Mouse (Mus musculus): ENCODE measurements around the gene Trim66. TPM values are rescaled to one million over a fixed set of nuclear protein-coding genes. Genes with fewer than 3 reads are reported as not detected.
A peak's percentile ranks its signal among the peaks of the same experiment; 100 is the strongest.

Trim66 gene
- polyA plus RNA-seq, 1 experiment from 2014 or later: 0.40 TPM

DNA sequence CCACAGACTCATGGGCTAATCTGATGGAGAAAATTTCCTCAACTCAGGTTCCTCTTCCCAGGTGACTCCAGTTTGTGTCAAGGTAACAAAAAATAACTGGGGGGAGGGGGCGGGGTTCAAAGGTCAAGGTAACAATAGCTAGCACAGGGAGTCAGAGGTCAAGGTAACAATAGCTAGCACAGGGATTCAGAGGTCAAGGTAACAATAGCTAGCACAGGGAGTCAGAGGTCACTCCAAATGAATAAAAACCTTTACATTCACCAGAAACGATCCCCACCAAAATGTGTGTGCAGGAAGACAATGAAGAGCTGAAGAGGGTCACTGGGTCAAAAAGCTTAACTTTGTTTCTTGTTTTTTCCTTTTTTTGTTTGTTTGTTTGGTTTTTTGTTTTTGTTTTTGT lies 59.9 kb downstream of the Trim66 start:
- 48% methylated on average over 2 of the region's 2 CpGs for WGBS
- DNase-seq (ENCODE audit: low spot score, missing footprints) (no peak), ATAC-seq (ENCODE audit: low FRiP score) (no peak)
- no peak overlapping the region for H3K9ac ChIP-seq (ENCODE audit: low read length)
- H3K27ac ChIP-seq (ENCODE audit: low read depth, low read length): no peak overlapping the region
- H3K9me3 ChIP-seq (ENCODE audit: control insufficient read depth, low read length): no peaks in the 10 kb centered on the region
- H3K4me2 ChIP-seq: no peak overlapping the region
- no peak overlapping the region for H3K4me3 ChIP-seq (ENCODE audit: low read depth, low read length)
- no peaks in the 10 kb centered on the region for H3K36me3 ChIP-seq (ENCODE audit: control insufficient read depth, insufficient read depth, low read length)
- no peaks in the 10 kb centered on the region for H3K27me3 ChIP-seq (ENCODE audit: control insufficient read depth, insufficient read depth, low read length)
- H3K4me1 ChIP-seq (ENCODE audit: control insufficient read depth, insufficient read depth, low read length): no peaks in the 10 kb centered on the region

DNA sequence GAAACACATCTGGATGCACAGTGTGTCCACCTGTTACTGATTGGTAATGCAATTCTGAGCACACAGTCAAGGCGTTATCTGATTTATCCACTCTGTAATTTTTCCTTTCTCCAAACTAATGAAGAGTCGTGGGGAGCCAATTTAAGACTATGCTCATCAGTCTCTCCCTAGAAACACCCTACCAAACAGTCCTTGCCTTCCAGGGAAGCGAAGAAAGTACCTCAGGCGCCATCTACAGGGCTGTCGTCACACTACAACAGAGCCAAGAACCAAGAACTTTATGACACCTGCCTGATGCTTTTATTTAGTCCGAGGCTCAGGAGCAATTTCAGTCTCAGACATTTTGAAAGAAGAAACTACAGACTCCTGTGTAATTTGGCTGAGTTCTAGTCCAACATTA lies 62.9 kb downstream of the Trim66 start:
- no peak overlapping the region for H3K4me2 ChIP-seq
- no peaks in the 10 kb centered on the region for H3K27me3 ChIP-seq (ENCODE audit: control insufficient read depth, insufficient read depth, low read length)
- H3K36me3 ChIP-seq (ENCODE audit: control insufficient read depth, insufficient read depth, low read length): no peaks in the 10 kb centered on the region
- H3K27ac ChIP-seq (ENCODE audit: low read depth, low read length): no peak overlapping the region
- whole genome bisulfite sequencing: 9% methylated on average over 6 of the region's 6 CpGs
- H3K4me1 ChIP-seq (ENCODE audit: control insufficient read depth, insufficient read depth, low read length): peaks cover 13% of the 10 kb centered on the region
- no peaks in the 10 kb centered on the region for H3K9me3 ChIP-seq (ENCODE audit: control insufficient read depth, low read length)
- peak; percentile 94 for DNase-seq (ENCODE audit: low spot score, missing footprints)
- no peak overlapping the region for H3K9ac ChIP-seq (ENCODE audit: low read length)
- H3K4me3 ChIP-seq (ENCODE audit: low read depth, low read length): no peak overlapping the region
- ATAC-seq (ENCODE audit: low FRiP score): peak; percentile 46

- ATAC-seq (ENCODE audit: low FRiP score) (no peak), DNase-seq (ENCODE audit: low spot score, missing footprints) (no peak)
- WGBS: 85% methylated on average over 5 of the region's 5 CpGs
- Histone ChIP-seq H3K27ac (ENCODE audit: low read depth, low read length) (no peak overlapping the region), H3K4me2 (no peak overlapping the region), H3K36me3 (ENCODE audit: control insufficient read depth, insufficient read depth, low read length) (no peaks in the 10 kb centered on the region), H3K27me3 (ENCODE audit: control insufficient read depth, insufficient read depth, low read length) (no peaks in the 10 kb centered on the region), H3K4me1 (ENCODE audit: control insufficient read depth, insufficient read depth, low read length) (peaks cover 25% of the 10 kb centered on the region), H3K9me3 (ENCODE audit: control insufficient read depth, low read length) (no peaks in the 10 kb centered on the region), H3K9ac (ENCODE audit: low read length) (no peak overlapping the region), H3K4me3 (ENCODE audit: low read depth, low read length) (no peak overlapping the region)
These were observed 65.2 kb downstream of the Trim66 start for GRCm38 (mm10) chr7:109442739-109443138.

DNA sequence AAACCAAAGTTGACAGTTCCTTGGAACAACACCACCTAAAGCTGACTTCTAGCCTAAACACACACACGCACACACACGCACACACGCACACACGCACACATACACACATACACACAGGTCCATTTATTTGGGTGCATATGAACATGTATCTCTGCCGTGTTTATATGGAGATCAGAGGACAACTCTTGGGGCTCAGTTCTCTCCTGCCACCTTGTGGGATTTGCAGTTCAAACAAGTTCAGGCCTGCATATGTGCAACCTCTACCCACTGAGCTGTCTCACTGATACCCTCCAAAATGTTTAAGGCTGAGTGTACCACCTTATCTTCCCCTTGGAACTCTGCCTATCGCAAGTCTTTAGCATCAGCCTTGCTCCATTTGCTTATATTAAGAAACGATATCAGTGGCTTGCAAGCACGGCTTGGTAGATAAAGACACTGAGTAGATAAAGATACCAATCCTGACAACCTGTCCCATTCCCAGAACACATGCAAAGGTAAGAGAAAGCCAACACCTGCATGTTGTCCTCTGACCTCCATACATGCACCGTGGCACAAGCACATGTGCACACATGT lies 67.2 kb downstream of the Trim66 start:
- Histone ChIP-seq H3K9me3 (ENCODE audit: control insufficient read depth, low read length) (no peaks in the 10 kb centered on the region), H3K4me2 (peak overlapping the region; percentile 89), H3K27ac (ENCODE audit: low read depth, low read length) (no peak overlapping the region), H3K4me1 (ENCODE audit: control insufficient read depth, insufficient read depth, low read length) (peaks cover 27% of the 10 kb centered on the region), H3K9ac (ENCODE audit: low read length) (no peak overlapping the region), H3K27me3 (ENCODE audit: control insufficient read depth, insufficient read depth, low read length) (no peaks in the 10 kb centered on the region), H3K4me3 (ENCODE audit: low read depth, low read length) (no peak overlapping the region), H3K36me3 (ENCODE audit: control insufficient read depth, insufficient read depth, low read length) (no peaks in the 10 kb centered on the region)
- WGBS: 80% methylated on average over 9 of the region's 9 CpGs
- no peak for ATAC-seq (ENCODE audit: low FRiP score)
- DNase-seq (ENCODE audit: low spot score, missing footprints): no peak

DNA sequence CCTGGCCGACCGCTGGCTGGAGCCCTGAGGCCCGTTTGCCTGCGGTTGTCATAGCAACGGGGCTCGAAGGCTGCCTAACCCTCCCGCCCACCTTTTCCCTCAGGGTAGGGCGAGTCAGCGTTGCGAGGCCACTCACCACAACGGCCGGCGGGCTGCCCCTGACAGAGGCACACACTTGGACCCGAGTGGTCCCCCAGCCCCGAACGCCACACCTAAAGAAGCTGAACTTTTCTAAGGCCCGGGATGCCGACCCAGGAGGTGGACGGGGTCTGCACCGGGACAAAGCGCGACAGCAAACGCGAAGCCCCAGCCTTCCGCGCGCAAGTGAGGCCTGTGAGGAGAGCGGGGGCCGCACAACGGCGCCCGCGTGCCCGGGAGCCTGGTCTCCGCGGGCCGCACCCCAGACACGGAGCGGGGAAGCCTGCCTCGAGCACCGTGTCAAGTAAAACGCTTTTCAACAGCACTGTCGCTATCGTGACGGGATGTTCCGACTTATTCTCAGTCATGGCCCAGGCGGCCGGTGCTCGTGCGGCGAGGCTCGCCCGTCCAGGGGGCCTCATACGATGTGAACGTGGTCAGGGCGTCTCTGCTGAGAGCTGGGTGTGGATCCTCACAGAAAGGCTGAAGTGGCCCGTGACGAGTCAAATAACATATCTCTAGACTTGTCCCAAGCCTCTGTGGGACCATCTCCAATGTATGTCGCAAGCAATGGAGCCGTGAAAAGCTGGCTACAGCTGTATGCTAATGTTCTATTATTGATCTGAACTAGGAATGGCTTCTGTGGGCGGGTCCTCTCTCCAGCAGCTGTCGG lies 68.9 kb downstream of the Trim66 start, which contains the start of gene Stk33:
Gene Stk33 (minus strand): TSS at position 301 of the 811 bp plus-strand sequence.
- H3K4me2 ChIP-seq: peak within 1 kb of the TSS; percentile 89
- ATAC-seq (ENCODE audit: low FRiP score): peak; percentile 91
- under 1% methylated on average over 62 of the region's 62 CpGs for WGBS
- DNase-seq (ENCODE audit: low spot score, missing footprints): peak; percentile 97
- H3K9me3 ChIP-seq (ENCODE audit: control insufficient read depth, low read length): no peaks in the 10 kb centered on the region
- no peaks in the 10 kb centered on the region for H3K36me3 ChIP-seq (ENCODE audit: control insufficient read depth, insufficient read depth, low read length)
- peak within 1 kb of the TSS; percentile 50 for H3K4me3 ChIP-seq (ENCODE audit: low read depth, low read length)
- H3K27me3 ChIP-seq (ENCODE audit: control insufficient read depth, insufficient read depth, low read length): no peaks in the 10 kb centered on the region
- peaks cover 27% of the 10 kb centered on the region for H3K4me1 ChIP-seq (ENCODE audit: control insufficient read depth, insufficient read depth, low read length)
- peak within 1 kb of the TSS; percentile 96 for H3K27ac ChIP-seq (ENCODE audit: low read depth, low read length)
- H3K9ac ChIP-seq (ENCODE audit: low read length): peak within 1 kb of the TSS; percentile 87

DNA sequence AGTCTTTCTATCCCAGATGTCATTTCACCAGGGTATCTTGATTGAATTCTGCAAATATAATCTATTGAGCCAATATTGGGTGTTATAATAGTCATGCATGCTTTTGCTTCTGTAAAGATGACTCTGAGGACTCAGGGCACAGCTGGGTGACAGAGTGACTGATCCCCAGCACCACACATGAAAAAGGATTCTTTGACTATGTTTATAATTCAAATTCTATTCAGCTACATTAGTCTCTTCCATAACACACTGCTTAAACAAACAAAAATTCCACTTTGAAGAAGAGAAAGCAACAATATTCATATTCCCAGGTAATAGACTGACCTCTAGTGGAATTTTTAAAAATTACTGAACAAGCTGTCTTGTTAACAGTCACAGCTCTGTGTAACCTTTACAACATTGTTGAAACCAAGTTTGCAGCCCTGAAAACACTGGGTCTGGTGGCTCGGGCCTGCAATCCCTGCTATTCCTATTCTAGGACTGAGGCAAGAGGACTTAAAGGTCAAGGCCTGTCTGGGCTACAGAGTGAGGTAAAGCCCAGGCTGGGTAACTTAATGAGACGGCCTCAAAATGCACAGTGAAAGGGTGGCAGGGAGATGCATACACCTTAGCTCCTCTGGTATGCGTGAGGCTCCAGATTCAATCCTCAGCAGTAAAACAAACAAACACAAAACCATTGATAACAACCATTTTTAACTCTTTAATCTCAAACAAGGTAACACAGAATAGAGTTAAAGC lies 83.3 kb downstream of the Trim66 start:
- WGBS: 63% methylated on average over 3 of the region's 3 CpGs
- peak; percentile 90 for DNase-seq (ENCODE audit: low spot score, missing footprints)
- H3K4me2 ChIP-seq: no peak overlapping the region
- no peaks in the 10 kb centered on the region for H3K4me1 ChIP-seq (ENCODE audit: control insufficient read depth, insufficient read depth, low read length)
- no peaks in the 10 kb centered on the region for H3K36me3 ChIP-seq (ENCODE audit: control insufficient read depth, insufficient read depth, low read length)
- no peaks in the 10 kb centered on the region for H3K27me3 ChIP-seq (ENCODE audit: control insufficient read depth, insufficient read depth, low read length)
- no peak overlapping the region for H3K27ac ChIP-seq (ENCODE audit: low read depth, low read length)
- H3K9ac ChIP-seq (ENCODE audit: low read length): no peak overlapping the region
- no peak overlapping the region for H3K4me3 ChIP-seq (ENCODE audit: low read depth, low read length)
- no peaks in the 10 kb centered on the region; the same call in 1 of the 2 replicates for H3K9me3 ChIP-seq (ENCODE audit: control insufficient read depth, low read length)
- ATAC-seq (ENCODE audit: low FRiP score): peak; percentile 63; the same call in 1 of the 2 replicates

- DNase-seq (ENCODE audit: low spot score, missing footprints) (no peak), ATAC-seq (ENCODE audit: low FRiP score) (no peak)
- no peaks in the 10 kb centered on the region for H3K4me1 ChIP-seq (ENCODE audit: control insufficient read depth, insufficient read depth, low read length)
- 79% methylated on average over 8 of the region's 8 CpGs for WGBS
- no peak overlapping the region for H3K9ac ChIP-seq (ENCODE audit: low read length)
- H3K4me3 ChIP-seq (ENCODE audit: low read depth, low read length): no peak overlapping the region
- H3K27ac ChIP-seq (ENCODE audit: low read depth, low read length): no peak overlapping the region
- no peaks in the 10 kb centered on the region; the same call in 1 of the 2 replicates for H3K9me3 ChIP-seq (ENCODE audit: control insufficient read depth, low read length)
- no peaks in the 10 kb centered on the region for H3K36me3 ChIP-seq (ENCODE audit: control insufficient read depth, insufficient read depth, low read length)
- no peaks in the 10 kb centered on the region for H3K27me3 ChIP-seq (ENCODE audit: control insufficient read depth, insufficient read depth, low read length)
- H3K4me2 ChIP-seq: no peak overlapping the region
These were observed 85.1 kb downstream of the Trim66 start for GRCm38 (mm10) chr7:109422803-109423202.

- no peak overlapping the region for H3K9ac ChIP-seq (ENCODE audit: low read length)
- no peaks in the 10 kb centered on the region for H3K4me1 ChIP-seq (ENCODE audit: control insufficient read depth, insufficient read depth, low read length)
- H3K9me3 ChIP-seq (ENCODE audit: control insufficient read depth, low read length): no peaks in the 10 kb centered on the region
- ATAC-seq (ENCODE audit: low FRiP score) (no peak), DNase-seq (ENCODE audit: low spot score, missing footprints) (no peak)
- WGBS: 61% methylated on average over 7 of the region's 7 CpGs
- no peak overlapping the region for H3K27ac ChIP-seq (ENCODE audit: low read depth, low read length)
- no peaks in the 10 kb centered on the region for H3K27me3 ChIP-seq (ENCODE audit: control insufficient read depth, insufficient read depth, low read length)
- no peaks in the 10 kb centered on the region for H3K36me3 ChIP-seq (ENCODE audit: control insufficient read depth, insufficient read depth, low read length)
- H3K4me3 ChIP-seq (ENCODE audit: low read depth, low read length): no peak overlapping the region
- H3K4me2 ChIP-seq: no peak overlapping the region
These were observed 102.4 kb downstream of the Trim66 start for GRCm38 (mm10) chr7:109405491-109405890.

- no peaks in the 10 kb centered on the region for H3K9me3 ChIP-seq (ENCODE audit: control insufficient read depth, low read length)
These were observed 108.6 kb downstream of the Trim66 start for GRCm38 (mm10) chr7:109399299-109399698.

More at GRCm38 (mm10) chr7:109399299-109399698, 108.6 kb downstream of the Trim66 start:
- Histone ChIP-seq H3K27ac (ENCODE audit: low read depth, low read length) (no peak overlapping the region), H3K9ac (ENCODE audit: low read length) (no peak overlapping the region), H3K4me1 (ENCODE audit: control insufficient read depth, insufficient read depth, low read length) (no peaks in the 10 kb centered on the region), H3K36me3 (ENCODE audit: control insufficient read depth, insufficient read depth, low read length) (no peaks in the 10 kb centered on the region), H3K4me2 (no peak overlapping the region), H3K4me3 (ENCODE audit: low read depth, low read length) (no peak overlapping the region), H3K27me3 (ENCODE audit: control insufficient read depth, insufficient read depth, low read length) (no peaks in the 10 kb centered on the region)
- 73% methylated on average over 3 of the region's 3 CpGs for WGBS
- ATAC-seq (ENCODE audit: low FRiP score): no peak
- DNase-seq (ENCODE audit: low spot score, missing footprints): no peak
